Mouse (Mus musculus): Measurements from ENCODE around the gene Cabin1. TPM values are rescaled to one million over a fixed set of nuclear protein-coding genes. Genes with fewer than 3 reads are reported as not detected.

Gene Cabin1
- polyA plus RNA-seq, 1 experiment: 30.9 TPM

GRCm38 (mm10) chr10:75654053-75654452 is 110.1 kb downstream of the Cabin1 start:
- Histone ChIP-seq H3K4me3 (ENCODE audit: insufficient read depth, low read length) (no peak overlapping the region), H3K27ac (ENCODE audit: insufficient read depth, low read length) (no peak overlapping the region), H3K4me1 (ENCODE audit: control insufficient read depth, insufficient read depth, low read length) (no peaks in the 10 kb centered on the region)
- TF ChIP-seq POLR2A (IDR thresholded peaks at IDR 0.05; ENCODE audit: low read depth, low read length): no peak
- no peak for TF ChIP-seq CTCF (IDR thresholded peaks at IDR 0.05; ENCODE audit: borderline replicate concordance, insufficient read depth, low read length)

- no peaks in the 10 kb centered on the region for H3K4me1 ChIP-seq (ENCODE audit: control insufficient read depth, insufficient read depth, low read length)
- H3K27ac ChIP-seq (ENCODE audit: insufficient read depth, low read length): no peak overlapping the region
- TF ChIP-seq POLR2A (IDR thresholded peaks at IDR 0.05; ENCODE audit: low read depth, low read length): no peak
- no peak for TF ChIP-seq CTCF (IDR thresholded peaks at IDR 0.05; ENCODE audit: borderline replicate concordance, insufficient read depth, low read length)
- H3K4me3 ChIP-seq (ENCODE audit: insufficient read depth, low read length): no peak overlapping the region
Observed at GRCm38 (mm10) chr10:75651381-75652068, 112.6 kb downstream of the Cabin1 start.

GRCm38 (mm10) chr10:75650306-75650902 is 113.7 kb downstream of the Cabin1 start:
- TF ChIP-seq CTCF (IDR thresholded peaks at IDR 0.05; ENCODE audit: borderline replicate concordance, insufficient read depth, low read length) (no peak), POLR2A (IDR thresholded peaks at IDR 0.05; ENCODE audit: low read depth, low read length) (no peak)
- Histone ChIP-seq H3K4me1 (ENCODE audit: control insufficient read depth, insufficient read depth, low read length) (no peaks in the 10 kb centered on the region), H3K4me3 (ENCODE audit: insufficient read depth, low read length) (no peak overlapping the region), H3K27ac (ENCODE audit: insufficient read depth, low read length) (no peak overlapping the region)

GRCm38 (mm10) chr10:75649406-75649995 is 114.6 kb downstream of the Cabin1 start:
- no peaks in the 10 kb centered on the region for H3K4me1 ChIP-seq (ENCODE audit: control insufficient read depth, insufficient read depth, low read length)
- TF ChIP-seq POLR2A (IDR thresholded peaks at IDR 0.05; ENCODE audit: low read depth, low read length) (no peak), CTCF (IDR thresholded peaks at IDR 0.05; ENCODE audit: borderline replicate concordance, insufficient read depth, low read length) (no peak)
- no peak overlapping the region for H3K27ac ChIP-seq (ENCODE audit: insufficient read depth, low read length)
- no peak overlapping the region for H3K4me3 ChIP-seq (ENCODE audit: insufficient read depth, low read length)

- H3K4me1 ChIP-seq (ENCODE audit: control insufficient read depth, insufficient read depth, low read length): no peaks in the 10 kb centered on the region
- H3K4me3 ChIP-seq (ENCODE audit: insufficient read depth, low read length): no peak overlapping the region
- TF ChIP-seq POLR2A (IDR thresholded peaks at IDR 0.05; ENCODE audit: low read depth, low read length): no peak
- H3K27ac ChIP-seq (ENCODE audit: insufficient read depth, low read length): no peak overlapping the region
Observed at GRCm38 (mm10) chr10:75649001-75649400, 115.1 kb downstream of the Cabin1 start.

GRCm38 (mm10) chr10:75648091-75648490 is 116.0 kb downstream of the Cabin1 start:
- Histone ChIP-seq H3K27ac (ENCODE audit: insufficient read depth, low read length) (no peak overlapping the region), H3K4me1 (ENCODE audit: control insufficient read depth, insufficient read depth, low read length) (no peaks in the 10 kb centered on the region), H3K4me3 (ENCODE audit: insufficient read depth, low read length) (no peak overlapping the region)
- no peak for TF ChIP-seq CTCF (IDR thresholded peaks at IDR 0.05; ENCODE audit: borderline replicate concordance, insufficient read depth, low read length)
- TF ChIP-seq POLR2A (IDR thresholded peaks at IDR 0.05; ENCODE audit: low read depth, low read length): no peak

- no peak for TF ChIP-seq POLR2A (IDR thresholded peaks at IDR 0.05; ENCODE audit: low read depth, low read length)
- no peak for TF ChIP-seq CTCF (IDR thresholded peaks at IDR 0.05; ENCODE audit: borderline replicate concordance, insufficient read depth, low read length)
- Histone ChIP-seq H3K4me3 (ENCODE audit: insufficient read depth, low read length) (no peak overlapping the region), H3K4me1 (ENCODE audit: control insufficient read depth, insufficient read depth, low read length) (no peaks in the 10 kb centered on the region), H3K27ac (ENCODE audit: insufficient read depth, low read length) (no peak overlapping the region)
Observed at GRCm38 (mm10) chr10:75647362-75647761, 116.8 kb downstream of the Cabin1 start.

- TF ChIP-seq CTCF (IDR thresholded peaks at IDR 0.05; ENCODE audit: borderline replicate concordance, insufficient read depth, low read length) (no peak), POLR2A (IDR thresholded peaks at IDR 0.05; ENCODE audit: low read depth, low read length) (no peak)
- no peak overlapping the region for H3K27ac ChIP-seq (ENCODE audit: insufficient read depth, low read length)
- H3K4me3 ChIP-seq (ENCODE audit: insufficient read depth, low read length): no peak overlapping the region
- no peaks in the 10 kb centered on the region for H3K4me1 ChIP-seq (ENCODE audit: control insufficient read depth, insufficient read depth, low read length)
Observed at GRCm38 (mm10) chr10:75646406-75646805, 117.7 kb downstream of the Cabin1 start.

- H3K4me3 ChIP-seq (ENCODE audit: insufficient read depth, low read length): no peak overlapping the region
- TF ChIP-seq CTCF (IDR thresholded peaks at IDR 0.05; ENCODE audit: borderline replicate concordance, insufficient read depth, low read length) (no peak), POLR2A (IDR thresholded peaks at IDR 0.05; ENCODE audit: low read depth, low read length) (no peak)
- H3K27ac ChIP-seq (ENCODE audit: insufficient read depth, low read length): no peak overlapping the region
- H3K4me1 ChIP-seq (ENCODE audit: control insufficient read depth, insufficient read depth, low read length): no peaks in the 10 kb centered on the region
Observed at GRCm38 (mm10) chr10:75645616-75646015, 118.5 kb downstream of the Cabin1 start.

- Histone ChIP-seq H3K4me3 (ENCODE audit: insufficient read depth, low read length) (no peak within 1 kb of the TSS), H3K27ac (ENCODE audit: insufficient read depth, low read length) (no peak within 1 kb of the TSS), H3K4me1 (ENCODE audit: control insufficient read depth, insufficient read depth, low read length) (no peaks in the 10 kb centered on the region)
- no peak for TF ChIP-seq POLR2A (IDR thresholded peaks at IDR 0.05; ENCODE audit: low read depth, low read length)
- TF ChIP-seq CTCF (IDR thresholded peaks at IDR 0.05; ENCODE audit: borderline replicate concordance, insufficient read depth, low read length): no peak
Observed at GRCm38 (mm10) chr10:75643741-75644343, 120.3 kb downstream of the Cabin1 start, which contains the start of gene Susd2. TSS of gene Susd2 (minus strand) at chr10:75644008.

Data from embryonic fibroblast, embryonic 13.5 days (primary cell).